Comparison of ENCODE assay signal across 8 mouse cellular contexts in the genomic region with DNA sequence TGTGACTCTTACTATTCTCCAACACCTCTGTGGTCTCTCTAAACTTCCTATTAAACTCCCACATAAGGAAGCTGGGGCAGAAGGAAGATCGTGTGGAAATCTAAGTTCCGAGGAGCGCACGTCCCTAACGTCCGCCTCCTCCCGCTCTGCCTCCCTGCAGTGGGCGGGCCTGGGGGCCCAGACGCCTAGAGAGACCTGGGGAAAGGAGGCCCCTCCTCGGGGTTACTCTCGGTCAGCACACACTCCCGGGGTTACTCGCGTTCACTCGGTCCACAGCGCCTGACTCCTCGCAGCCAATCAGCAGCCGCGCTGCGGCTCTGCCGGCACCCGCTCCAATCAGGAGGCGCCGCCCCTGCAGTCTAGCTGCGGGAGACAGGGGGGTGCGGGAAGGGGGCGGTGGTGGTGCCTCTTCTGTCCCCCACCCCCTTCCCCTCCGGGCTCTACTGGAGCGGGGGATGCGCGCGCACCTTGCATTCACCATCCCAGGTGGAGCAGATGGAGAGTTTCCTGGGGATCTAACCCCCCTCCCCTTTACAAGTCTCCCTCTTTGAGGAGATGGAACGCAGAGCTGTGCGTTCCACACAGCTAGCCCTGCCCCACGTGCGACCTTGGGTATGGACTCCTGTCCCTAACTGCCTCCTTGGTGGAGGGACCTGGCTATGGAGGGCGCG. TPM values are rescaled to one million over a fixed set of nuclear protein-coding genes. Genes with fewer than 3 reads are reported as not detected.
DNase-seq lines count a peak whose midpoint lies in the region; ATAC-seq lines count a peak whose summit lies in the region.

No protein-coding gene starts in this region.

- no peaks in the 10 kb centered on the region for H3K27me3 ChIP-seq in hindbrain, embryonic 16.5 days (replicated peaks; ENCODE audit: control insufficient read depth, insufficient read depth, low read length)

- H3K9me3 ChIP-seq in hindbrain, embryonic 16.5 days (ENCODE audit: control insufficient read depth, low read length): no peaks in the 10 kb centered on the region

- peak overlapping the region; percentile 92 for H3K27ac ChIP-seq in hindbrain, embryonic 16.5 days (ENCODE audit: low read depth, low read length)

- DNase-seq in ZHBTc4 (ENCODE audit: low read depth, low spot score): peak; percentile 100
- DNase-seq in cerebellum, postnatal 4 days (ENCODE audit: low spot score in 2 of 2): peak; percentile 80 to 91
- DNase-seq in gastrocnemius, adult 18-20 months (ENCODE audit: low spot score): peak; percentile 76
- peak; percentile 85 to 93 for DNase-seq in left cerebral cortex, adult 18-20 months (ENCODE audit: low spot score in 2 of 2)
- DNase-seq in lung, postnatal 4 days: peak; percentile 91 to 97
- peak; percentile 99 for DNase-seq in retina, postnatal 1 day
- DNase-seq in thymus, postnatal 4 days: peak; percentile 95

- peak overlapping the region; percentile 68 for H3K9ac ChIP-seq in hindbrain, embryonic 16.5 days (ENCODE audit: low read depth, low read length)

- H3K36me3 ChIP-seq in hindbrain, embryonic 16.5 days (ENCODE audit: control insufficient read depth, insufficient read depth, low read length): no peaks in the 10 kb centered on the region

- peaks cover 22% of the 10 kb centered on the region for H3K4me1 ChIP-seq in hindbrain, embryonic 16.5 days (ENCODE audit: control insufficient read depth, insufficient read depth, low read depth, low read length)

- WGBS in hindbrain, embryonic 16.5 days: 0% methylated on average over 38 of the region's 38 CpGs

- peak overlapping the region; percentile 74 for H3K4me2 ChIP-seq in hindbrain, embryonic 16.5 days (ENCODE audit: low read length)

- peak; percentile 99 for ATAC-seq in hindbrain, embryonic 16.5 days

- peak overlapping the region; percentile 49 for H3K4me3 ChIP-seq in hindbrain, embryonic 16.5 days (ENCODE audit: low read length)

RNA-seq across cellular contexts. Expression of a gene that starts 9.3 kb away (rescaled TPM):
- total RNA-seq in gastrocnemius, adult 18-20 months (2021): 1 to 10 TPM; 5.5 to 8.3 TPM
- 290 and 322 TPM in 2 replicates for polyA plus RNA-seq in hindbrain, embryonic 16.5 days (2015; fragmentation: Nextera tagmentation; extraction: Ambion mirVana)
- 100 to 1,000 TPM; 581 to 588 TPM for total RNA-seq in left cerebral cortex, adult 18-20 months (2021)

RNA-seq across cellular contexts. Expression of a gene that starts 48.7 kb away (rescaled TPM):
- total RNA-seq in gastrocnemius, adult 18-20 months (2021): under 1 TPM in 1 of 2 experiments, not detected in 1; 0.14 TPM
- 0.16 and 0.21 TPM in 2 replicates for polyA plus RNA-seq in hindbrain, embryonic 16.5 days (2015; fragmentation: Nextera tagmentation; extraction: Ambion mirVana)
- 1 to 10 TPM; 2.2 to 2.7 TPM for total RNA-seq in left cerebral cortex, adult 18-20 months (2021)

Comparison
In these comparisons a context has a peak if more than half of its experiments do, and no peak if none do; other contexts are left out.
1. Peak in every context shown above with its lines: DNase-seq, ATAC-seq, H3K4me3 ChIP-seq and H3K27ac ChIP-seq.
2. RNA of a gene that starts 9.3 kb away (total RNA-seq): 581 to 588 TPM in left cerebral cortex, adult 18-20 months; 5.5 to 8.3 TPM in gastrocnemius, adult 18-20 months; every median in the first group is over 10 times any median in the second.